Mouse (Mus musculus): ENCODE results near the gene Mapk11.

- TF ChIP-seq CTCF (IDR thresholded peaks at IDR 0.05; ENCODE audit: extremely low read depth, insufficient read depth, insufficient read length, insufficient replicate concordance) (no peak), POLR2A (IDR thresholded peaks at IDR 0.05; ENCODE audit: low read depth, low read length) (no peak)
Measured at GRCm38 (mm10) chr15:89147456-89147855, 2.0 kb downstream of the Mapk11 start.

All from spleen, adult 2 months (tissue).